Mouse (Mus musculus): Measurements from ENCODE around the gene Fis1. TPM values are rescaled to one million over a fixed set of nuclear protein-coding genes. Genes with fewer than 3 reads are reported as not detected.
"Not testable (repeated sequence)": the region's sequence is repeated elsewhere in the genome, so short reads cannot be mapped to it uniquely, and the experiment has no call there.

Fis1 gene
- polyA plus RNA-seq, 1 experiment, result 107 TPM

- Histone ChIP-seq H3K27ac (ENCODE audit: insufficient read depth, low read length) (no peak overlapping the region), H3K4me3 (ENCODE audit: insufficient read depth, low read length) (no peak overlapping the region), H3K4me1 (ENCODE audit: control insufficient read depth, insufficient read depth, low read length) (no peaks in the 10 kb centered on the region)
- TF ChIP-seq CTCF (IDR thresholded peaks at IDR 0.05; ENCODE audit: borderline replicate concordance, insufficient read depth, low read length), result no peak
- TF ChIP-seq POLR2A (IDR thresholded peaks at IDR 0.05; ENCODE audit: low read depth, low read length), result no peak
Observed at GRCm38 (mm10) chr5:136940845-136941560, 12.1 kb upstream of the Fis1 start.

- TF ChIP-seq CTCF (IDR thresholded peaks at IDR 0.05; ENCODE audit: borderline replicate concordance, insufficient read depth, low read length) (no peak), POLR2A (IDR thresholded peaks at IDR 0.05; ENCODE audit: low read depth, low read length) (no peak)
- no peak overlapping the region for H3K4me3 ChIP-seq (ENCODE audit: insufficient read depth, low read length)
- H3K27ac ChIP-seq (ENCODE audit: insufficient read depth, low read length), result no peak overlapping the region
- H3K4me1 ChIP-seq (ENCODE audit: control insufficient read depth, insufficient read depth, low read length), result no peaks in the 10 kb centered on the region
Observed at GRCm38 (mm10) chr5:136942781-136943180, 10.3 kb upstream of the Fis1 start.

GRCm38 (mm10) chr5:136943382-136943781 lies 9.7 kb upstream of the Fis1 start:
- Histone ChIP-seq H3K27ac (ENCODE audit: insufficient read depth, low read length) (no peak overlapping the region), H3K4me3 (ENCODE audit: insufficient read depth, low read length) (no peak overlapping the region), H3K4me1 (ENCODE audit: control insufficient read depth, insufficient read depth, low read length) (no peaks in the 10 kb centered on the region)
- no peak for TF ChIP-seq POLR2A (IDR thresholded peaks at IDR 0.05; ENCODE audit: low read depth, low read length)
- no peak for TF ChIP-seq CTCF (IDR thresholded peaks at IDR 0.05; ENCODE audit: borderline replicate concordance, insufficient read depth, low read length)

GRCm38 (mm10) chr5:136945084-136945483 lies 8.0 kb upstream of the Fis1 start:
- Histone ChIP-seq H3K4me1 (ENCODE audit: control insufficient read depth, insufficient read depth, low read length) (no peaks in the 10 kb centered on the region), H3K27ac (ENCODE audit: insufficient read depth, low read length) (no peak overlapping the region), H3K4me3 (ENCODE audit: insufficient read depth, low read length) (no peak overlapping the region)
- TF ChIP-seq CTCF (IDR thresholded peaks at IDR 0.05; ENCODE audit: borderline replicate concordance, insufficient read depth, low read length) (no peak), POLR2A (IDR thresholded peaks at IDR 0.05; ENCODE audit: low read depth, low read length) (no peak)

GRCm38 (mm10) chr5:136947874-136948273 lies 5.2 kb upstream of the Fis1 start:
- Histone ChIP-seq H3K27ac (ENCODE audit: insufficient read depth, low read length) (no peak overlapping the region), H3K4me3 (ENCODE audit: insufficient read depth, low read length) (no peak overlapping the region), H3K4me1 (ENCODE audit: control insufficient read depth, insufficient read depth, low read length) (no peaks in the 10 kb centered on the region)
- TF ChIP-seq POLR2A (IDR thresholded peaks at IDR 0.05; ENCODE audit: low read depth, low read length), result no peak
- no peak for TF ChIP-seq CTCF (IDR thresholded peaks at IDR 0.05; ENCODE audit: borderline replicate concordance, insufficient read depth, low read length)

GRCm38 (mm10) chr5:136949551-136950336 lies 3.3 kb upstream of the Fis1 start:
- H3K27ac ChIP-seq (ENCODE audit: insufficient read depth, low read length); H3K4me1 ChIP-seq (ENCODE audit: control insufficient read depth, insufficient read depth, low read length); H3K4me3 ChIP-seq (ENCODE audit: insufficient read depth, low read length): not testable (repeated sequence)

- no peak overlapping the region for H3K4me3 ChIP-seq (ENCODE audit: insufficient read depth, low read length)
- no peak overlapping the region for H3K27ac ChIP-seq (ENCODE audit: insufficient read depth, low read length)
- H3K4me1 ChIP-seq (ENCODE audit: control insufficient read depth, insufficient read depth, low read length), result no peaks in the 10 kb centered on the region
- TF ChIP-seq CTCF (IDR thresholded peaks at IDR 0.05; ENCODE audit: borderline replicate concordance, insufficient read depth, low read length), result no peak
- TF ChIP-seq POLR2A (IDR thresholded peaks at IDR 0.05; ENCODE audit: low read depth, low read length), result no peak
Observed at GRCm38 (mm10) chr5:136950521-136950920, 2.6 kb upstream of the Fis1 start.

- Histone ChIP-seq H3K4me3 (ENCODE audit: insufficient read depth, low read length) (no peak overlapping the region), H3K27ac (ENCODE audit: insufficient read depth, low read length) (no peak overlapping the region), H3K4me1 (ENCODE audit: control insufficient read depth, insufficient read depth, low read length) (no peaks in the 10 kb centered on the region)
- TF ChIP-seq POLR2A (IDR thresholded peaks at IDR 0.05; ENCODE audit: low read depth, low read length) (no peak), CTCF (IDR thresholded peaks at IDR 0.05; ENCODE audit: borderline replicate concordance, insufficient read depth, low read length) (no peak)
Observed at GRCm38 (mm10) chr5:136952153-136952552, 922 bp upstream of the Fis1 start.

- H3K27ac ChIP-seq (ENCODE audit: insufficient read depth, low read length), result no peak overlapping the region
- peak overlapping the region; percentile 91 for H3K4me3 ChIP-seq (ENCODE audit: insufficient read depth, low read length)
Observed at GRCm38 (mm10) chr5:136953440-136953951, 421 bp downstream of the Fis1 start.

GRCm38 (mm10) chr5:136955622-136956021 lies 2.5 kb downstream of the Fis1 start:
- TF ChIP-seq CTCF (IDR thresholded peaks at IDR 0.05; ENCODE audit: borderline replicate concordance, insufficient read depth, low read length) (no peak), POLR2A (IDR thresholded peaks at IDR 0.05; ENCODE audit: low read depth, low read length) (no peak)
- no peak overlapping the region for H3K4me3 ChIP-seq (ENCODE audit: insufficient read depth, low read length)
- no peak overlapping the region for H3K27ac ChIP-seq (ENCODE audit: insufficient read depth, low read length)
- H3K4me1 ChIP-seq (ENCODE audit: control insufficient read depth, insufficient read depth, low read length), result no peaks in the 10 kb centered on the region

More at GRCm38 (mm10) chr5:136953440-136953951, 421 bp downstream of the Fis1 start:
- TF ChIP-seq POLR2A (IDR thresholded peaks at IDR 0.05; ENCODE audit: low read depth, low read length) (no peak), CTCF (IDR thresholded peaks at IDR 0.05; ENCODE audit: borderline replicate concordance, insufficient read depth, low read length) (no peak)
- no peaks in the 10 kb centered on the region for H3K4me1 ChIP-seq (ENCODE audit: control insufficient read depth, insufficient read depth, low read length)

Measured in embryonic fibroblast, embryonic 13.5 days (primary cell).